Mouse (Mus musculus) neural tube, embryonic 11.5 days (tissue): ENCODE results near the gene Dbnl. TPM values are rescaled to one million over a fixed set of nuclear protein-coding genes. Genes with fewer than 3 reads are reported as not detected.

Experiments
- ATAC-seq: fragments of 200-750 bp; cut with Nextera tagmentation; 2 replicates; pipeline ENCODE4 v1.8.0; 2017; ENCODE audit warnings: moderate number of reproducible peaks, mild to moderate bottlenecking, moderate TSS enrichment, moderate library complexity; ENCODE audit not compliant: insufficient read depth, low FRiP score, low TSS enrichment
- DNase-seq: peaks from one replicate; pipeline ENCODE4 v3.0.0-alpha.2; 2015; ENCODE audit warnings: low spot score
- H3K27ac ChIP-seq: fragments of 300-500 bp; sonication (generic); 2 replicates; pipeline ENCODE4 v1.5.1; 2014; ENCODE audit warnings: low read depth, mild to moderate bottlenecking, low read length
- H3K27me3 ChIP-seq: fragments of 300-500 bp; sonication (generic); 2 replicates; pipeline ENCODE4 v1.6.1; 2014; ENCODE audit warnings: mild to moderate bottlenecking, low read length, mixed read lengths; ENCODE audit not compliant: control insufficient read depth, insufficient read depth
- H3K36me3 ChIP-seq: fragments of 300-500 bp; sonication (generic); 2 replicates; pipeline ENCODE4 v1.6.1; 2014; ENCODE audit warnings: mild to moderate bottlenecking, low read length, moderate library complexity, mixed read lengths; ENCODE audit not compliant: control insufficient read depth, insufficient read depth
- H3K4me1 ChIP-seq: fragments of 300-500 bp; sonication (generic); 2 replicates; pipeline ENCODE4 v1.6.1; 2014; ENCODE audit warnings: low read length, mixed read lengths; ENCODE audit not compliant: control insufficient read depth, insufficient read depth
- H3K4me2 ChIP-seq: fragments of 300-500 bp; sonication (generic); 2 replicates; pipeline ENCODE4 v1.6.1; 2014; ENCODE audit warnings: low read depth, mild to moderate bottlenecking, moderate library complexity
- H3K4me3 ChIP-seq: fragments of 300-500 bp; sonication (generic); 2 replicates; pipeline ENCODE4 v1.5.1; 2014; ENCODE audit warnings: low read depth, low read length
- H3K9ac ChIP-seq: fragments of 300-500 bp; sonication (generic); 2 replicates; pipeline ENCODE4 v1.6.1; 2014; ENCODE audit warnings: mild to moderate bottlenecking, low read length
- H3K9me3 ChIP-seq: fragments of 300-500 bp; sonication (generic); 2 replicates; pipeline ENCODE4 v1.6.1; 2016; ENCODE audit warnings: low read length; ENCODE audit not compliant: control insufficient read depth
- WGBS: fragments of 180-500 bp; shearing (Covaris S2); extraction: QIAGEN DNeasy Blood & Tissue Kit; methylation state at CpG from one replicate; pipeline ENCODE4 v1.1.7; 2014; 5-methylcytosine and 5-hydroxymethylcytosine counted together
- polyA plus RNA-seq: library from polyadenylated mRNA; unstranded; fragments of >200 nt; fragmentation: Nextera tagmentation; extraction: Ambion mirVana; gene quantifications from 2 replicates; pipeline ENCODE4 v1.2.1, GENCODE M21; 2014

Gene Dbnl
- polyA plus RNA-seq, 1 experiment from 2014 or later: 156 TPM

GRCm38 (mm10) chr11:5836126-5836525 lies 47.8 kb downstream of the Dbnl start:
- no peak overlapping the region for H3K4me3 ChIP-seq
- no peaks in the 10 kb centered on the region for H3K9me3 ChIP-seq
- no peak overlapping the region for H3K9ac ChIP-seq
- no peaks in the 10 kb centered on the region for H3K27me3 ChIP-seq
- ATAC-seq: no peak
- no peak overlapping the region for H3K27ac ChIP-seq
- H3K4me1 ChIP-seq: no peaks in the 10 kb centered on the region
- peak; percentile 24 for DNase-seq
- H3K36me3 ChIP-seq: no peaks in the 10 kb centered on the region; the same call in 1 of the 2 replicates
- H3K4me2 ChIP-seq: no peak overlapping the region
- 65% methylated on average over 1 of the region's 1 CpGs for WGBS

- ATAC-seq: peak; percentile 95
- peak within 1 kb of the TSS; percentile 78 for H3K9ac ChIP-seq
- H3K27ac ChIP-seq: 0 out of 2 replicates have a peak within 1 kb of the TSS, but pooled peaks have one; percentile 27
- DNase-seq: peak; percentile 94
- H3K9me3 ChIP-seq: no peaks in the 10 kb centered on the region
- no peaks in the 10 kb centered on the region; the same call in 1 of the 2 replicates for H3K36me3 ChIP-seq
- H3K4me2 ChIP-seq: peak within 1 kb of the TSS; percentile 91
- H3K27me3 ChIP-seq: no peaks in the 10 kb centered on the region
- peak within 1 kb of the TSS; percentile 75 for H3K4me3 ChIP-seq
- WGBS: under 1% methylated on average over 62 of the region's 63 CpGs
- no peaks in the 10 kb centered on the region for H3K4me1 ChIP-seq
These were observed 49.3 kb downstream of the Dbnl start, which contains the start of gene Polm for GRCm38 (mm10) chr11:5837251-5838246. Polm (minus strand) TSS chr11:5838016.

GRCm38 (mm10) chr11:5840346-5840745 lies 52.1 kb downstream of the Dbnl start:
- H3K4me1 ChIP-seq: no peaks in the 10 kb centered on the region
- no peaks in the 10 kb centered on the region for H3K9me3 ChIP-seq
- WGBS: 79% methylated on average over 7 of the region's 7 CpGs
- no peak overlapping the region for H3K4me3 ChIP-seq
- ATAC-seq (no peak), DNase-seq (no peak)
- H3K27ac ChIP-seq: no peak overlapping the region
- no peaks in the 10 kb centered on the region for H3K27me3 ChIP-seq
- no peak overlapping the region for H3K4me2 ChIP-seq
- no peaks in the 10 kb centered on the region for H3K36me3 ChIP-seq
- H3K9ac ChIP-seq: no peak overlapping the region

GRCm38 (mm10) chr11:5841751-5842150 lies 53.5 kb downstream of the Dbnl start:
- ATAC-seq (no peak), DNase-seq (no peak)
- no peak overlapping the region for H3K4me3 ChIP-seq
- no peak overlapping the region for H3K27ac ChIP-seq
- WGBS: 89% methylated on average over 2 of the region's 2 CpGs
- no peak overlapping the region for H3K9ac ChIP-seq
- no peaks in the 10 kb centered on the region for H3K4me1 ChIP-seq
- H3K36me3 ChIP-seq: no peaks in the 10 kb centered on the region
- H3K9me3 ChIP-seq: no peaks in the 10 kb centered on the region
- H3K27me3 ChIP-seq: no peaks in the 10 kb centered on the region
- no peak overlapping the region for H3K4me2 ChIP-seq

DNA sequence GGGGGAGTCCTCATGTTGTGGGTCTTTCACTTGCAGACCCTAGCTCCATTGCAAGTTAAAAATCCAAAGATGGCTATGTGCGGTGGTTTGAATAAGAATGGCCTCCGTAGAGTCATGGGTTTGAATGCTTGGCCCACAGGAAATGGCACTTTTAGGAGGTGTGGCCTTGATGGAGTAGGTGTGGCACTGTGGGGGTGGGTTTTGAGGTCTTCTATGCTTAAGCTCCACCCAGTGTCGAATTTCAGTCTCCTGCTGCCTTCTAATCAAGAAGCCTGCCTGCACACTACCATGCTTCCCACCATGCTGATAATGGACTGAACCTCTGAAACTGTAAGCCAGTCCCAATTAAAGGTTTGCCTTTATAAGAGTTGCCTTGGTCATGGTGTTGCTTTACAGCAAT lies 54.8 kb downstream of the Dbnl start:
- Histone ChIP-seq H3K4me3 (no peak overlapping the region), H3K4me1 (no peaks in the 10 kb centered on the region), H3K27ac (no peak overlapping the region), H3K9ac (no peak overlapping the region), H3K9me3 (no peaks in the 10 kb centered on the region), H3K27me3 (no peaks in the 10 kb centered on the region), H3K4me2 (no peak overlapping the region), H3K36me3 (no peaks in the 10 kb centered on the region)
- DNase-seq (no peak), ATAC-seq (no peak)
- 85% methylated on average over 3 of the region's 3 CpGs for WGBS

GRCm38 (mm10) chr11:5846639-5847345 lies 58.5 kb downstream of the Dbnl start:
- Histone ChIP-seq H3K36me3 (no peaks in the 10 kb centered on the region), H3K9ac (no peak overlapping the region), H3K4me2 (no peak overlapping the region), H3K9me3 (no peaks in the 10 kb centered on the region), H3K4me1 (no peaks in the 10 kb centered on the region), H3K27ac (no peak overlapping the region), H3K27me3 (no peaks in the 10 kb centered on the region), H3K4me3 (no peak overlapping the region)
- ATAC-seq: no peak
- 80% methylated on average over 7 of the region's 7 CpGs for WGBS
- no peak for DNase-seq

- no peaks in the 10 kb centered on the region for H3K36me3 ChIP-seq
- no peak overlapping the region for H3K9ac ChIP-seq
- DNase-seq (no peak), ATAC-seq (no peak)
- 68% methylated on average over 6 of the region's 6 CpGs for WGBS
- no peak overlapping the region for H3K4me2 ChIP-seq
- no peak overlapping the region for H3K4me3 ChIP-seq
- no peaks in the 10 kb centered on the region for H3K4me1 ChIP-seq
- H3K27me3 ChIP-seq: no peaks in the 10 kb centered on the region
- H3K27ac ChIP-seq: no peak overlapping the region
- no peaks in the 10 kb centered on the region for H3K9me3 ChIP-seq
These were observed 60.5 kb downstream of the Dbnl start for GRCm38 (mm10) chr11:5848741-5849140.

GRCm38 (mm10) chr11:5849316-5849715 lies 61.0 kb downstream of the Dbnl start:
- no peaks in the 10 kb centered on the region for H3K9me3 ChIP-seq
- DNase-seq (no peak), ATAC-seq (no peak)
- 69% methylated on average over 2 of the region's 2 CpGs for WGBS
- no peaks in the 10 kb centered on the region for H3K36me3 ChIP-seq
- H3K27ac ChIP-seq: no peak overlapping the region
- H3K27me3 ChIP-seq: no peaks in the 10 kb centered on the region
- H3K4me3 ChIP-seq: no peak overlapping the region
- H3K9ac ChIP-seq: no peak overlapping the region
- H3K4me1 ChIP-seq: no peaks in the 10 kb centered on the region
- no peak overlapping the region for H3K4me2 ChIP-seq
